Mouse (Mus musculus) forebrain, embryonic 14.5 days (tissue): ENCODE data around the gene Copa. TPM values are rescaled to one million over a fixed set of nuclear protein-coding genes. Genes with fewer than 3 reads are reported as not detected.
A peak's percentile ranks its signal among the peaks of the same experiment; 100 is the strongest.

Experiments
- ATAC-seq: fragments of 200-750 bp; cut with Nextera tagmentation; 2 replicates; pipeline ENCODE4 v1.8.0; 2017; ENCODE audit warnings: mild to moderate bottlenecking, moderate library complexity
- DNase-seq: peaks from one replicate; pipeline ENCODE4 v3.0.0-alpha.2; 2015; ENCODE audit warnings: low spot score
- H3K27ac ChIP-seq: fragments of 300-500 bp; sonication (generic); 2 replicates; pipeline ENCODE4 v1.5.1; 2014; ENCODE audit warnings: low read depth, mild to moderate bottlenecking, control low read depth, low read length, moderate library complexity
- H3K27me3 ChIP-seq: fragments of 300-500 bp; sonication (generic); replicated peaks from 2 replicates; pipeline ENCODE4 v1.6.1; 2014; ENCODE audit warnings: low read length, control low read depth, mixed read lengths; ENCODE audit not compliant: control insufficient read depth, insufficient read depth
- H3K36me3 ChIP-seq: fragments of 300-500 bp; sonication (generic); 2 replicates; pipeline ENCODE4 v1.6.1; 2014; ENCODE audit warnings: low read length, control low read depth; ENCODE audit not compliant: control insufficient read depth, insufficient read depth
- H3K4me1 ChIP-seq: fragments of 300-500 bp; sonication (generic); 2 replicates; pipeline ENCODE4 v1.6.1; 2014; ENCODE audit warnings: antibody characterized with exemption, low read length, control low read depth; ENCODE audit not compliant: control insufficient read depth, insufficient read depth
- H3K4me2 ChIP-seq: fragments of 300-500 bp; sonication (generic); 2 replicates; pipeline ENCODE4 v1.6.1; 2014; ENCODE audit warnings: mild to moderate bottlenecking, control low read depth, low read length
- H3K4me3 ChIP-seq: fragments of 300-500 bp; sonication (generic); 2 replicates; pipeline ENCODE4 v1.5.1; 2014; ENCODE audit warnings: low read depth, low read length, control low read depth
- H3K9ac ChIP-seq: fragments of 300-500 bp; sonication (generic); 2 replicates; pipeline ENCODE4 v1.6.1; 2014; ENCODE audit warnings: mild to moderate bottlenecking, low read length, control low read depth, moderate library complexity
- H3K9me3 ChIP-seq: fragments of 300-500 bp; sonication (generic); replicated peaks from 2 replicates; pipeline ENCODE4 v1.6.1; 2016; ENCODE audit warnings: low read length, control low read depth, mixed read lengths; ENCODE audit not compliant: control insufficient read depth
- WGBS: fragments of 180-500 bp; shearing (Covaris S2); extraction: QIAGEN DNeasy Blood & Tissue Kit; methylation state at CpG from one replicate; pipeline ENCODE4 v1.1.7; 2014; 5-methylcytosine and 5-hydroxymethylcytosine counted together
- polyA plus RNA-seq: library from polyadenylated mRNA; unstranded; fragments of >200 nt; fragmentation: Nextera tagmentation; extraction: Ambion mirVana; gene quantifications from 2 replicates; pipeline ENCODE4 v1.2.1, GENCODE M21; 2014

Gene Copa
- polyA plus RNA-seq, 1 experiment from 2014 or later = 123 TPM

GRCm38 (mm10) chr1:172057491-172057921 lies 24.8 kb upstream of the Copa start, which contains the start of gene Nhlh1:
TSS of gene Nhlh1 (minus strand) at chr1:172057573.
- peak; percentile 83 for DNase-seq
- Histone ChIP-seq H3K9ac (peak within 1 kb of the TSS; percentile 51), H3K4me2 (peak within 1 kb of the TSS; percentile 75)

GRCm38 (mm10) chr1:172058321-172058720 lies 24.0 kb upstream of the Copa start:
- no peak overlapping the region; the same call in 1 of the 2 replicates for H3K9ac ChIP-seq
- H3K9me3 ChIP-seq = no peaks in the 10 kb centered on the region
- H3K4me3 ChIP-seq = no peak overlapping the region
- peak overlapping the region; percentile 71 for H3K27ac ChIP-seq
- H3K4me1 ChIP-seq = peaks cover 24% of the 10 kb centered on the region
- no peaks in the 10 kb centered on the region for H3K36me3 ChIP-seq
- ATAC-seq (peak; percentile 9; the same call in 1 of the 2 replicates), DNase-seq (peak; percentile 44)
- WGBS = 43% methylated on average over 6 of the region's 6 CpGs
- H3K27me3 ChIP-seq = 0 out of 2 replicates have a peak, but pooled peaks cover 4% of the 10 kb centered on the region
- H3K4me2 ChIP-seq = peak overlapping the region; percentile 17; the same call in 1 of the 2 replicates

More at GRCm38 (mm10) chr1:172057491-172057921, 24.8 kb upstream of the Copa start, which contains the start of gene Nhlh1:
- 27% methylated on average over 2 of the region's 2 CpGs for WGBS
- Histone ChIP-seq H3K27me3 (peaks cover 4% of the 10 kb centered on the region; the same call in 1 of the 2 replicates), H3K9me3 (no peaks in the 10 kb centered on the region), H3K4me3 (peak within 1 kb of the TSS; percentile 28), H3K27ac (peak within 1 kb of the TSS; percentile 71), H3K36me3 (no peaks in the 10 kb centered on the region), H3K4me1 (peaks cover 29% of the 10 kb centered on the region)
- ATAC-seq = peak; percentile 85

DNA sequence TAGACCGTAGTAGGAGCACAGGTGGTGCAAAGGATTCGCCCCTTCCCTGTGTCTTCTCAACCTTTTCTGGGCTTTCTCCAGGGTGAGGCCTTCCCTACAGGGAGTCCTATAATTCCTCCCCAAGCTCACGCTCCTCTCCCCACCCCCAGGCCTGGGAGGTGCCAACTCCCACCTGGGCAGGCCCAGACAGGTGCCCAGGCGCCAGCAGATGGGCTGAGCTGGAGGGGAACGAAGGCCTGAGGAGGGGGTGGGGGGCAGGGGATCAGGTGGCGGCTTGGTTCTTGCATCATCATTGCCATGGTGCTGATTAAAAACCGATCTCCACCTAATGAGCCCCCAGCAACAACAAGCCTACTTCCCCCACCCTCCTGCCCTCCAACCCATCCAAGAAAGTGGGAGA lies 23.5 kb upstream of the Copa start:
- Histone ChIP-seq H3K9me3 (no peaks in the 10 kb centered on the region), H3K4me1 (peaks cover 19% of the 10 kb centered on the region), H3K36me3 (no peaks in the 10 kb centered on the region; the same call in 1 of the 2 replicates), H3K4me2 (no peak overlapping the region), H3K27me3 (0 out of 2 replicates have a peak, but pooled peaks cover 3% of the 10 kb centered on the region), H3K9ac (no peak overlapping the region), H3K27ac (0 out of 2 replicates have a peak overlapping the region, but pooled peaks have one; percentile 71), H3K4me3 (no peak overlapping the region)
- DNase-seq (no peak), ATAC-seq (no peak)
- 50% methylated on average over 7 of the region's 7 CpGs for WGBS

DNA sequence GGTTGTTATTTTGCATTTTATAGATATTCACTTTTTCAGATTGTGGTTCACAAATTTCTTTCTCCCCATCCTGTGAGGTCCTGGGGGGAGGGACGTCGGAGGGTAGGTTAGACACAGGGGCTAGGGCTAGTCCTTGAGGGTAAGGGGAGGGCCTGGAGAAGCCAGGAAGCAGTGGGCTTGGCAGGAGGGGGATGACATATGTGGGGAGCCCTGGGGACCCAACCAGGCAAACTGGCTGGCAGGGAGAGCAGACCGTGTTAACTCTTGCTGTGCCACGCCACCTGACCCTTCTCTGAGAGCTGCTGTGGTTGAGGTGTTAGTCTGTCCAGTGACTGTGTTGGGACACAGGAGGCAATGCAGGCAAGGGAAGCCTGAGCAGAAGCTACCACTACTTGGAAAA lies 21.7 kb upstream of the Copa start:
- H3K36me3 ChIP-seq = peaks cover 16% of the 10 kb centered on the region
- peak overlapping the region; percentile 87 for H3K27ac ChIP-seq
- H3K4me2 ChIP-seq = no peak overlapping the region
- DNase-seq (peak; percentile 56), ATAC-seq (peak; percentile 25)
- H3K4me3 ChIP-seq = no peak overlapping the region
- no peak overlapping the region for H3K9ac ChIP-seq
- WGBS = 44% methylated on average over 4 of the region's 4 CpGs
- H3K4me1 ChIP-seq = peaks cover 14% of the 10 kb centered on the region
- H3K9me3 ChIP-seq = no peaks in the 10 kb centered on the region
- H3K27me3 ChIP-seq = no peaks in the 10 kb centered on the region

GRCm38 (mm10) chr1:172061217-172061616 lies 21.1 kb upstream of the Copa start:
- Histone ChIP-seq H3K9ac (no peak overlapping the region), H3K4me3 (no peak overlapping the region), H3K4me2 (no peak overlapping the region), H3K27me3 (no peaks in the 10 kb centered on the region), H3K27ac (peak overlapping the region; percentile 87), H3K36me3 (peaks cover 22% of the 10 kb centered on the region), H3K4me1 (peaks cover 14% of the 10 kb centered on the region), H3K9me3 (no peaks in the 10 kb centered on the region)
- WGBS = 29% methylated on average over 8 of the region's 8 CpGs
- DNase-seq = peak; percentile 56
- ATAC-seq = peak; percentile 25

GRCm38 (mm10) chr1:172062101-172062500 lies 20.2 kb upstream of the Copa start:
- ATAC-seq = no peak
- peaks cover 14% of the 10 kb centered on the region; the same call in 1 of the 2 replicates for H3K4me1 ChIP-seq
- DNase-seq = no peak
- no peak overlapping the region for H3K4me2 ChIP-seq
- 90% methylated on average over 2 of the region's 2 CpGs for WGBS
- H3K27ac ChIP-seq = peak overlapping the region; percentile 87; the same call in 1 of the 2 replicates
- no peak overlapping the region for H3K4me3 ChIP-seq
- H3K36me3 ChIP-seq = peaks cover 30% of the 10 kb centered on the region
- H3K9ac ChIP-seq = no peak overlapping the region
- H3K9me3 ChIP-seq = no peaks in the 10 kb centered on the region
- H3K27me3 ChIP-seq = no peaks in the 10 kb centered on the region

- no peaks in the 10 kb centered on the region for H3K9me3 ChIP-seq
- H3K27me3 ChIP-seq = no peaks in the 10 kb centered on the region
- H3K4me3 ChIP-seq = no peak overlapping the region
- no peak overlapping the region for H3K4me2 ChIP-seq
- no peak for DNase-seq
- H3K4me1 ChIP-seq = peaks cover 13% of the 10 kb centered on the region; the same call in 1 of the 2 replicates
- H3K36me3 ChIP-seq = peaks cover 44% of the 10 kb centered on the region
- no peak overlapping the region for H3K9ac ChIP-seq
- 61% methylated on average over 4 of the region's 4 CpGs for WGBS
- H3K27ac ChIP-seq = no peak overlapping the region
- no peak for ATAC-seq
These were observed 18.9 kb upstream of the Copa start for GRCm38 (mm10) chr1:172063291-172064023.

DNA sequence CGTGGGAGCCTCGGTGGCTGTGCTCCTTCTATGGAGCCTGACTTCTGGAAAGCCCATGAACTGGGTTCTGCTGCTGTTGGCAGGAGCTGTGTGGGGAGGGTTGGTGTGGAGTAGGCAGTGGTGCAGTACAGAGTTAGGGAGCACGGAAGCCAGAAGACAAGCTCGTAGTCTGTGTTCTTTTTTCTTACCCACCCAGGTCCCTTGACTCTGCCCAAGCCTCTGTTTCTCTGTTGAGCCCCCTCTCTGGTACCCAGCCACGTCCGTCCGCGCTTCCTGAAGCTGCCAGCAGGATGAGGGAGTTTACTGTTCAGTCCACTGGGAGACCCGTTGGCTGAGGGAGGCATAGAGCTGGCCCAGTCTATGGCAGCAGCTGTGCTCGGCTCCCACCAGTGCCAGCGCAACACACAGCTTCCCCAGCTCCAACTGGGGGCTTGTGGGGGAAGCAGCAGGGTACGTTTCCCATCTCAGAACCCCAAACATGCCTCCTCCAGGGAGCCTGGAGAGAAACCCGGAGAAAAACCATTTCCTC lies 17.7 kb upstream of the Copa start:
- DNase-seq (peak; percentile 41), ATAC-seq (peak; percentile 61; the same call in 1 of the 2 replicates)
- Histone ChIP-seq H3K4me1 (peaks cover 9% of the 10 kb centered on the region; the same call in 1 of the 2 replicates), H3K4me2 (no peak overlapping the region), H3K36me3 (peaks cover 56% of the 10 kb centered on the region), H3K9me3 (no peaks in the 10 kb centered on the region), H3K9ac (peak overlapping the region; percentile 8; the same call in 1 of the 2 replicates), H3K27me3 (no peaks in the 10 kb centered on the region), H3K27ac (peak overlapping the region; percentile 63), H3K4me3 (no peak overlapping the region)
- 63% methylated on average over 13 of the region's 13 CpGs for WGBS
